Mouse (Mus musculus): Measurements from ENCODE around the gene Ppp1cc.

DNA sequence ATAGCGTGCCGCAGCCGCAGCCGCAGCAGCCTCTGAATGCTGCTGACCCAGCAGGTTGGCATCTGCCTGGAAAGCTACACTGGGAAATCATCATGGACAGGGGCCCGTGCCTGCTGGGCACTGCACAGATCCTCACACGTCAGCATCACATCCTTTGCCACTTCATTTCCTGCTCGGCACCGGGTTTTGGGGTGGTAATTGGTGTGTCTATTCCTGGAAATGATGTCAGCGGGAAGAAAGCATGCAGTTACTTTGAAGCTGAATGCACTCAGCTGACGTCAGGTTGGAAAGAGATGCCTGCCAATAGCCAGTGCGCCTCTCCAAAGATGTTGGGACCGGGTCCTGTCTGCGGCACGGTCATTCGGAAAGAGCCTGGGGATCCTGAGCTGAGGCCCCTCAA is 14.5 kb upstream of the Ppp1cc start:
- TF ChIP-seq CTCF (IDR thresholded peaks at IDR 0.05; ENCODE audit: low read depth) (no peak), EP300 (optimal IDR thresholded peaks at IDR 0.05) (no peak)
